Mouse (Mus musculus): ENCODE measurements around the gene Dab1.
A peak's percentile ranks its signal among the peaks of the same experiment; 100 is the strongest.

The Dab1 gene

GRCm38 (mm10) chr4:104628708-104629107 is 1009.5 kb downstream of the Dab1 start:
- DNase-seq, result no peak

GRCm38 (mm10) chr4:104637016-104637415 is 1017.9 kb downstream of the Dab1 start:
- no peak for DNase-seq

- no peak for DNase-seq
Observed at GRCm38 (mm10) chr4:104640617-104641016, 1021.5 kb downstream of the Dab1 start.

- DNase-seq, result no peak
Observed at GRCm38 (mm10) chr4:104642761-104643469, 1023.8 kb downstream of the Dab1 start.

GRCm38 (mm10) chr4:104643534-104644356 is 1024.6 kb downstream of the Dab1 start:
- peak; percentile 55 for DNase-seq

- no peak for DNase-seq
Observed at GRCm38 (mm10) chr4:104644357-104644630, 1025.1 kb downstream of the Dab1 start.

GRCm38 (mm10) chr4:104644862-104645261 is 1025.7 kb downstream of the Dab1 start:
- no peak for DNase-seq

GRCm38 (mm10) chr4:104651761-104652160 is 1032.6 kb downstream of the Dab1 start:
- DNase-seq, result no peak

- DNase-seq, result peak; percentile 53
Observed at GRCm38 (mm10) chr4:104656728-104657127, 1037.6 kb downstream of the Dab1 start.

GRCm38 (mm10) chr4:104662841-104663614 is 1043.9 kb downstream of the Dab1 start:
- DNase-seq, result no peak

- DNase-seq, result no peak
Observed at GRCm38 (mm10) chr4:104665553-104665952, 1046.4 kb downstream of the Dab1 start.

- no peak for DNase-seq
Observed at GRCm38 (mm10) chr4:104666831-104667551, 1047.8 kb downstream of the Dab1 start.

- no peak for DNase-seq
Observed at GRCm38 (mm10) chr4:104668061-104668460, 1048.9 kb downstream of the Dab1 start.

- no peak for DNase-seq
Observed at GRCm38 (mm10) chr4:104669406-104669805, 1050.2 kb downstream of the Dab1 start.

- DNase-seq, result no peak
Observed at GRCm38 (mm10) chr4:104670741-104671140, 1051.6 kb downstream of the Dab1 start.

GRCm38 (mm10) chr4:104673317-104673716 is 1054.2 kb downstream of the Dab1 start:
- DNase-seq, result no peak

GRCm38 (mm10) chr4:104674706-104675105 is 1055.5 kb downstream of the Dab1 start:
- no peak for DNase-seq

- DNase-seq, result peak; percentile 46
Observed at GRCm38 (mm10) chr4:104678234-104678633, 1059.1 kb downstream of the Dab1 start.

- no peak for DNase-seq
Observed at GRCm38 (mm10) chr4:104680475-104680874, 1061.3 kb downstream of the Dab1 start.

- no peak for DNase-seq
Observed at GRCm38 (mm10) chr4:104686137-104686809, 1067.1 kb downstream of the Dab1 start.

GRCm38 (mm10) chr4:104689047-104689446 is 1069.9 kb downstream of the Dab1 start:
- DNase-seq, result no peak

GRCm38 (mm10) chr4:104691026-104691425 is 1071.9 kb downstream of the Dab1 start:
- DNase-seq, result peak; percentile 59
